Mouse (Mus musculus) gastrocnemius, postnatal 10 days (tissue): Measurements from ENCODE around the gene Zp3. TPM values are rescaled to one million over a fixed set of nuclear protein-coding genes. Genes with fewer than 3 reads are reported as not detected.
A peak's percentile ranks its signal among the peaks of the same experiment; 100 is the strongest.

Experiments used
- DNase-seq: peaks from one replicate; pipeline ENCODE4 v3.0.0; 2021; ENCODE audit warnings: mixed read lengths
- total RNA-seq, 2 experiments: library from RNA; stranded (reverse); gene quantifications; 2 replicates each; pipeline ENCODE4 v1.2.3; 2021

Zp3 gene
- total RNA-seq, 2 experiments from 2014 or later = not detected

- DNase-seq = no peak
Measured at GRCm38 (mm10) chr5:135962125-135962491, 17.8 kb upstream of the Zp3 start.

GRCm38 (mm10) chr5:135962492-135963279 is 17.2 kb upstream of the Zp3 start:
- DNase-seq = peak; percentile 94

DNA sequence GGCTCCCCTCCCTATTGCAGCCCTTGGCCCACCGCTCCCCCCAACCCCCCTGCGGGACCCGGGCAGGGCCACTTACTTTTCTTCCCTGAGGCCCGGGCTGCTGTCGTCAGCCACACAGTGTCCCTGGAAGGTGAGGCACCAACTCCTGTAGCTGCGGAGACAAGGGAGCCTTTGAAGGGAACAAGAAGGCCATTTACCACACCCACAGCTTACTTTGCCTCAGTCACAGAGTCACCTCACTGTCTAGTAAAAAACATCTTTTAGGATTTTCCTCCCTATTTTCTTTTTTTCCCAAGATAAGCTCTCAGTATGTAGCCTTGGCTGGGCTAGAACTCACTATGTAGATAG is 16.6 kb upstream of the Zp3 start:
- no peak for DNase-seq

DNA sequence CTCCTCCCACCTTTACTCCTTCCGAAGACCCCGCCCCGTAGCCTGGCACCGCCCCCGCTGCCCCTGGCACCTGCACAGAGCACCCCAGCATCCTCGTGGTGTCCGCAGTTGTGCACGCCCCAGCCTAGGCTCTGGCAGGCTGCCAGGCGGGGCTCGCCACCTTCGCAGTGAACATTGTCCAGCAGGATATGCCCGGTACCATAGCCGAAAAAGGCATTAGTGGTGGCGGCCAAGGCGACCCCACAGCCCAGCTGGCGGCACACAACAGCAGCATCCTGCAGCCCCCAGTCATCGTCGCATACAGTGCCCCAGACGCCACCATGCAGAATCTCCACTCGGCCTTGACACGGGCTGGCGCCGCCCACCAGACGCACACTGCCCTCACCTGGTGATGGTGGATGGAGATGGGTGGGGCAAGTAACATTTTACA is 14.4 kb upstream of the Zp3 start:
- peak; percentile 24 for DNase-seq

GRCm38 (mm10) chr5:135966866-135967265 is 13.0 kb upstream of the Zp3 start:
- no peak for DNase-seq

DNA sequence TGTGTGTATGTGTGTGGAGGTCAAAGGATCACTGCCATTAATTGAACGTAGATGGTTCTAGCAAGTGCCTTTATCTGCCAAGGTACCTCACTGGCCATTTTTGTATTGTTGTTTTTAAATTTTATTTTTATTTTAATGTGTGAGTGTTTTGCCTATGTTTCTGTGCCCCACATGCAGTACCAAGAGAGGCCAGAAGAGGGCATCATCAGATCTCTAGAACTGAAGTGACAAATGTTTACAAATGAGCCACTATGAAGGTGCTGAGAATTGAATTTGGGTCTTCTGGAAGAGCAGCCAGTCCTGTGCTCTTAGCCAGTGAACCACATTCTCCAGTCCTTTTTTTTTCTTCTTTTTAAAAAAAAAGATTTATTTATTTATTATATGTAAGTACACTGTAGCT is 11.1 kb upstream of the Zp3 start:
- peak; percentile 51 for DNase-seq

DNA sequence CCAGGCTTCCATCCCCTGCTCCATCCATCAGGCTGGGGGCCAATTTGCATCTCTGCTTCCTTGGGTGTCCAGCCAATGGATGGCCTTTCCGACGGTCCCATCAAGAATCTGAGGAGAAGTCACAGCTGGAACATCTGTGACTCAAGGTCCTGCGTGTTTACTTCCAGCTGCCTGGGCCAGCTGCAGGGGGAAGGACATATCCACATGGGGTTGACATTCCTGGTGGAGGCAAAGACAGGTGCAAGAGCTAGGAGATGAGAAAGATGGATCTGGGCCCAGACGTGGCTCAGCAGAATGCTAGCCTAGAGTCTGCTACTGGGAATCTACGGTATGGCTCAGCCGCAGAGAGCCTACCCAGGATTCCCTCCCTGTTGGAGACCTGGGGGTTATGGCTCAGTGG is 9.7 kb upstream of the Zp3 start:
- DNase-seq = no peak

GRCm38 (mm10) chr5:135971876-135972275 is 8.0 kb upstream of the Zp3 start:
- DNase-seq = no peak

DNA sequence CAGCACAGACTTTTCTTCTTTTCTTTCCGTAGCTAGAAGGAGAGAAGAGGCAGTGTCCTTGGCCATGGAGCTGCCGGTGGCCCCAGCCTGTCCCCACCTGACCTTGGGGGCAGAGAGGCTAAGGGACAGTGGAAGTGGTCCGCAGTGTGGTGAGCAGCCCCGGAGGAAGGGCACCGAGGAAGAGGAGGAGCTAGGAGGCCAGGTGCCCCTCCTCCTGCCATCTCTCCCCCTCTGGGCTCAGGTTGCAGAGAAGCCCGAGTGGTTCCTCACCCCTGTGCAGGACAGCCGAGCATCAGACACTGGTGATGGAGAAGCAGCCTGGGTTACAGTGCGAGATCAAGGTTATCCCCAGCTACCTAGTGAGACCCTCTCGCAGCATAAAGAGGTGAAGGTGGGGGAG is 5.5 kb upstream of the Zp3 start, which contains the start of gene Ssc4d:
Gene Ssc4d (minus strand): TSS at position 167 of the 400 bp plus-strand sequence.
- no peak for DNase-seq

- no peak for DNase-seq
Measured at GRCm38 (mm10) chr5:135975893-135976668, 3.8 kb upstream of the Zp3 start.

- DNase-seq = no peak
Measured at GRCm38 (mm10) chr5:135979381-135979780, 518 bp upstream of the Zp3 start.

DNA sequence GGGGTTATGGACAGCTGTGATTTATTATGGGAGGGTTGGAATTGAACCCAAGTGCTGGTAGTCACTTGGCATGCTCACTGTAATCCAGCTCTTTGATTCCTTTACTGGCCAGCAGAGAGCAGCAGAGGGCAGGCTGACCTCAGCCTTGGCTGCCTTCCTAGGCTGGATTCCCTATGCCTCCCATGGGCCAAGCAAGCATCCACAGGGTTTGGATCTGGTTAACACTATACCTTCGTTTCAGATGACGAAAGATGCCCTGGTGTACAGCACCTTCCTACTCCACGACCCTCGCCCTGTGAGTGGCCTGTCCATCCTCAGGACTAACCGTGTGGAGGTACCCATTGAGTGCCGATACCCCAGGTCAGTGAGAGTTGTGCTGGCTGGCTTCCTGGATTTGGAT is 2.5 kb downstream of the Zp3 start:
- DNase-seq = peak; percentile 73

DNA sequence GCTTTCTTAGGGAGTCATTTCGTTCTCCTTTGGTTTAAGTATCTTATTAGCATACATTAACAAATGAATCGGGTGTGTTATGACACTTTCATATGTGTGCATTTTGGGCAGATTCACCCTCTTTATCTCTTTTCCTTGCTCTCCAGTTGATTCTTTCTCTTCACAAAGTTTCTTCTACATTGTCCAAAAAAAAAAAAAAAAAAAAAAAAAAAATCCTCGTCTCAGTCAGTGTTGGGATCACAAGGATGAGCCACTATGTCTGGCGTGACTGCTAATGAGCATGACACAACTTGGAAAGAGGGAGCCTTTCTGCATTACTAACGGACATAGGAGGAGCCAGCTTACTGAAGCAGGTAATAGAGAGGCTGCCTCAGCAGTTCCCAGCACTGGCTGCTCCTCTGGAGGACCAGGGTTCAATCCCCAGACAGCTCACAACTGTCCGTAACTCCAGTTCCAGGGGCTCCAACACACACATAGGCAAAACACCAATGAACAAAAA is 4.7 kb downstream of the Zp3 start:
- no peak for DNase-seq

DNA sequence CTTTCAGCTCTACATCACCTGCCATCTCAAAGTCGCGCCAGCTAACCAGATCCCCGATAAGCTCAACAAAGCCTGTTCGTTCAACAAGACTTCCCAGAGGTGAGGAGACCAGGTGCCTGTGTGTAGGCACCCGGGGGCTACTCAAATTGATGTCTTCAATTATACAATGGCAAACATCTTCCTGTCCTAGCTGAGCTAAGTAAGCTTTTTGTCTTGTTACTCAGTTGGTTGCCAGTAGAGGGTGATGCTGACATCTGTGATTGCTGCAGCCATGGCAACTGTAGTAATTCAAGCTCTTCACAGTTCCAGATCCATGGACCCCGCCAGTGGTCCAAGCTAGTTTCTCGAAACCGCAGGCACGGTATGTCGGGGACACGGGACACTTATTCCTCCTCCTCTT is 7.3 kb downstream of the Zp3 start:
- DNase-seq = no peak

DNA sequence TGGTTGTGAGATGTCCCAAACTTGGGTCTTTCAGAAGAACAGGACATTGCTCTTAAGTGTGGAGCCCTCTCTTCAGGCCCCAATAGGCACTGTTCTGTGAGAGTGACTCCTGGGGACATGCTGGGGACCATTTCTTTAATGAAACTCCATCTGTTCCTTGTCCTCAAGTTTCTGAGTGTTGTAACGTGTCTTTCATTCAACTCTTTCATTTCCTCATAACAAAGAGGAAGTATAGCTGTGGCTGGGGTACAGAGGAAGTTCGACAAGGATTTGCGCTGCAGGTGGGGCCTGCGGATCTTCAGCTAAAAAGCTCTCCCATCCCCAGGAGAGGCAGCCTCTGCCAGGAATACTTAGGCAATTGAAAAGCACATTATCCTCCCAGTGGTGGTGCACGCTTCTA is 10.7 kb downstream of the Zp3 start:
- DNase-seq = no peak

DNA sequence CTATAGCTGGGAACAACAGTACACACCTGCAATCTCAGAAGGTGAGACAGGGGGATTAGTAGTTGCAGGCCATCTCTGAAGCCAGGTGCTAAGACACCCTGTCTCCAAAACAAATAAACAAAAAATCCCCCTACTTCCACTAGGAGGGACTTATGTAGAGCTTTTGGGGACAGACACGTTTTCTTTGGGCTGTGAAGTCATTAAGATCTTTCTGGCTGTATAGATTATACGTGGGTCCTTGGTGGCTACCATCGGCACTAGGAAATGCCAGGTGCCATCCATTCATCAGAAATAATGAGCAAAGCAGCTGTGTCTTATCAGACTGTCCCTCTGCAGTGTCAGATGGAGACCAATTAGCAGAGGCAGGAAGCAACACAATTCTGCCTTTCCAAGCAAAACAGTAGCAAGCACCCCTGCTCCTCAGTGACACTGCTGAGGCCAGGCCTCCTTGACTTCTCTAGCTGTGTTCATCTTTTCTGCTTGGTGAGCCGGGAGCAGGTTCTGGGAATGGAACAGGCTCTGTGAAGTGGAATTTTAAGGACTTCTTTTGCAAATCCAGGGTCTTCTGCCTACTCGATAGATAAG is 13.6 kb downstream of the Zp3 start:
- no peak for DNase-seq

DNA sequence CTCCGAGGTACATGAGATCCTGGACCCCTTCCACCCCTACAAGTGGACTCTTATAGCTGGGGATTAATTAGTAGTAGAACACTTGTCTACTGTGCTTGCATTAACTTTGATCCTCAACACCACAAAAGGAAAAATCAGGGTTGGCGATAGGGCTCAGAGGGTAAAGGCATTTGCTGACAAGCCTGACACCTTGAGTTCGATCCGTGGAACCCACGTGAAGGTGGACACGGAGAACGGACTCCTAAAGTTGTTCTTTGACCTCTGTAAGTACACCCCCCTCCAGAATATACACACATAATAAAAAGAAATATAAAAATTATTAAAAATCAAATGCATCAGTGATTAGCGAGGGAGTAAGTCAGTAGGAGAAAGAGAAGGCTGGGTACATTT is 14.4 kb downstream of the Zp3 start:
- DNase-seq = no peak

GRCm38 (mm10) chr5:135994725-135995687 is 15.1 kb downstream of the Zp3 start, which contains the start of gene Dtx2:
Gene Dtx2 (plus strand): TSS chr5:135994800.
- peak; percentile 90 for DNase-seq

- no peak for DNase-seq
Measured at GRCm38 (mm10) chr5:135996162-135996561, 16.3 kb downstream of the Zp3 start.

- DNase-seq = no peak
Measured at GRCm38 (mm10) chr5:136001222-136001621, 21.3 kb downstream of the Zp3 start.

DNA sequence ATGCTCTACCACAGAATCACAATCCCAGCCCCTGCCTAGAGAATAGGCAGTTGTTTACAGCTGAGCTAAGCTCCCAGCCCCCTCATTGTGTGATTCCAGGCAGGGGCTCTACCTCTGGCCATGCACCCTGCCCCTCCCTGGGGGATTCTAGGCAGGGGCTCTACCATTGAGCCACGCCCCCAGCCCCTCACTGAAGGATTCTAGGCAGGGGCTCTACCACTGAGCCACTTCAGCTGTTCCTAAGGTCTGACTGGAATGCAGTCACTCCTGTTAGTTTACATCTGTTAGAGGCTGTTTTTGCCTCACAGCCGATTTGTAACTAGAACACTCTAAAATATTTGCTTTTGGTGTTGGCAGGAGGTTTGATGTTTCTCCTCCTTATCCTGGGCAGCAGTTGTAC is 22.4 kb downstream of the Zp3 start:
- DNase-seq = no peak

DNA sequence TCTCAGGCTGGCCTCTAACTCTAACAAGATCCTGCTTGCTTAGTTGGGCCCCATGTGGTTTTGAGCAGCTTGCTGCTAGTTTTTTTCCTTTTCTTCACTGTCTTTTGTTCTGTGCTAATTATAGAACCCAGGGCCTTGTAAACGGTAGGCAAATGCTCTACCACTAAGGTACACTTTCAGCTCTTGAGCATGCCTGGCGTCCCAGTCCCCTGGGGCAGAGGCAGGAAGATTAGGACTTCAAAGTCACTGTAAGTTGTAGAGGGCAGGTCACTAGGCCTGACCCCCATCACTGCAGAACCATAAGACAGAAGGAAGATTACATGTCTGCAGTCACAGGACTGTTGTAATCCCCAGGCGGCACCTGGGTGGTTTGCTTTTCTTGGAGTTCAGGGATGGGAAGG is 22.9 kb downstream of the Zp3 start:
- DNase-seq = no peak
